ENCODE assay signal across 12 mouse cellular contexts in the genomic region with DNA sequence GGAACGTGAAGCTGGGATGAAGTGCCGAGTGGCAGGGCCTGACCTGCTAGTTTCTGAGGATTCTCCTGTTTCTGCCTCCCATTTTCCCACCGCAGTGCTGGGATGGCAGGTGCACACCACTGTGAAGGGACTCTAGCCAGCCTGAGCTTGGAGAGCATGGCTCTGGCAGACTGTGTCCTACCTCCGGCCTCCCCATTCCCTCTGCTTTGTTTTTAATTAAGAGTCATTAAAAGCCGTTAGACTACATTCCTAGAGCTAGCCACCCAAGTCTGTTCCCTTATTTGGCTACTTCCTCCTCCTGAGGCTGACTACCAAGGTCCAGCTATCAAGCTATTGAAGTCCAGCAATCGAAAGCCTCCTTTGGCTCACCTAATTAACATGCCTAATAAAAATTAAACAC. TPM values are rescaled to one million over a fixed set of nuclear protein-coding genes. Genes with fewer than 3 reads are reported as not detected.
DNase-seq lines count a peak whose midpoint lies in the region; ATAC-seq lines count a peak whose summit lies in the region.
"Had no signal": no experiment of that assay in that cellular context is flagged by ENCODE, and none has a peak within 500 bp of the region (broad histone marks: within the 10 kb centered on the region; RNA-seq: fewer than 3 reads in every experiment).

No protein-coding gene starts in this region.

- H3K9ac ChIP-seq in heart, embryonic 16.5 days (ENCODE audit: low read length), result no peak overlapping the region

- no peak for DNase-seq in heart, adult 9 months (ENCODE audit: low spot score in 2 of 2)
- peak; percentile 17 for DNase-seq in retina, postnatal 1 day
- no peak for DNase-seq in retina, embryonic 14.5 days (ENCODE audit: low spot score)
- DNase-seq in kidney, postnatal 14 days, result peak; percentile 70
- DNase-seq in ovary, adult 18-20 months (ENCODE audit: low spot score), result no peak
- DNase-seq in adipocyte (ENCODE audit: low spot score), result no peak
- DNase-seq: adrenal gland, postnatal 36 days; thymus, postnatal 25 days had no signal

- 0 out of 2 replicates have a peak, but pooled peaks cover 3% of the 10 kb centered on the region for H3K36me3 ChIP-seq in heart, embryonic 16.5 days (ENCODE audit: control insufficient read depth, insufficient read depth)

- H3K4me1 ChIP-seq in heart, embryonic 16.5 days (ENCODE audit: control insufficient read depth, insufficient read depth, low read length), result peaks cover 24% of the 10 kb centered on the region

- H3K4me3 ChIP-seq in heart, embryonic 16.5 days (ENCODE audit: low read length), result no peak overlapping the region

- 64% methylated on average over 6 of the region's 6 CpGs for WGBS in heart, embryonic 16.5 days

- H3K9me3 ChIP-seq in heart, embryonic 16.5 days (replicated peaks; ENCODE audit: control insufficient read depth, low read length), result no peaks in the 10 kb centered on the region

- H3K27ac ChIP-seq in heart, embryonic 16.5 days (ENCODE audit: low read length), result 0 out of 2 replicates have a peak overlapping the region, but pooled peaks have one; percentile 29

- no peak overlapping the region for H3K4me2 ChIP-seq in heart, embryonic 16.5 days (ENCODE audit: low read depth, low read length)

- H3K27me3 ChIP-seq in heart, embryonic 16.5 days (ENCODE audit: control insufficient read depth, insufficient read depth, low read length), result no peaks in the 10 kb centered on the region
- H3K27me3 ChIP-seq: Patski had no signal

- ATAC-seq in heart, embryonic 16.5 days (replicated peaks; ENCODE audit: extremely low read depth, insufficient read depth, low FRiP score), result no peak
- no peak for ATAC-seq in megakaryocyte progenitor cell, adult 5-6 weeks (replicated peaks; ENCODE audit: poor library complexity)
- ATAC-seq: CD4-positive, CD25-positive, alpha-beta regulatory T cell, adult 4 months; Patski had no signal

RNA-seq across cellular contexts. Expression of a gene that starts 56.2 kb away (rescaled TPM):
- 4.6 and 5.1 TPM in 2 replicates for polyA plus RNA-seq in heart, embryonic 16.5 days (2015; fragmentation: Nextera tagmentation; extraction: Ambion mirVana)
- 77.7 and 81.8 TPM in 2 replicates for total RNA-seq in megakaryocyte progenitor cell, adult 5-6 weeks (2015)
- total RNA-seq in megakaryocyte progenitor cell, adult 5-6 weeks (2017), result 71.4 and 83.3 TPM in 2 replicates

Comparison
In these comparisons a context has a peak if more than half of its experiments do, and no peak if none do; other contexts are left out.
1. DNase-seq: peak in retina, postnatal 1 day (single experiment) and kidney, postnatal 14 days (single experiment); none in heart, adult 9 months (0 of 2), retina, embryonic 14.5 days (single experiment), ovary, adult 18-20 months (single experiment) and adipocyte (single experiment).